ENCODE assay signal across 11 mouse cellular contexts in genomic region chr5:121534521-121534920, GRCm38 (mm10). TPM values are rescaled to one million over a fixed set of nuclear protein-coding genes. Genes with fewer than 3 reads are reported as not detected.
DNase-seq lines count a peak whose midpoint lies in the region; ATAC-seq and TF ChIP-seq lines count a peak whose summit lies in the region.
"Had no signal": no experiment of that assay in that cellular context is flagged by ENCODE, and none has a peak within 500 bp of the region (broad histone marks: within the 10 kb centered on the region; RNA-seq: fewer than 3 reads in every experiment).

No protein-coding gene starts in this region.

- no peak for ATAC-seq in intestine, postnatal 0 days
- ATAC-seq in intestine, embryonic 15.5 days = no peak
- peak; percentile 47 for ATAC-seq in megakaryocyte progenitor cell, adult 5-6 weeks (replicated peaks; ENCODE audit: poor library complexity)
- ATAC-seq in midbrain, embryonic 13.5 days = no peak
- ATAC-seq: forebrain, embryonic 13.5 days had no signal

- TF ChIP-seq CTCF in intestine, postnatal 0 days (IDR thresholded peaks at IDR 0.05; ENCODE audit: low read depth) = peak; percentile 52; the same call in 1 of the 2 replicates
- TF ChIP-seq CTCF in brain, embryonic 14.5 days (IDR thresholded peaks at IDR 0.05; ENCODE audit: borderline replicate concordance, extremely low read depth, insufficient read depth, insufficient read length) = peak; percentile 43; the same call in 1 of the 2 replicates

- no peaks in the 10 kb centered on the region for H3K4me1 ChIP-seq in intestine, postnatal 0 days (replicated peaks; ENCODE audit: control insufficient read depth, insufficient read depth, low read length)
- H3K4me1 ChIP-seq in intestine, embryonic 15.5 days (replicated peaks) = no peaks in the 10 kb centered on the region
- H3K4me1 ChIP-seq in midbrain, embryonic 13.5 days (replicated peaks) = no peaks in the 10 kb centered on the region
- H3K4me1 ChIP-seq: forebrain, embryonic 13.5 days; kidney, embryonic 15.5 days had no signal

- H3K9ac ChIP-seq in intestine, postnatal 0 days (ENCODE audit: low read depth, low read length) = no peak overlapping the region
- H3K9ac ChIP-seq in intestine, embryonic 15.5 days = no peak overlapping the region
- no peak overlapping the region for H3K9ac ChIP-seq in midbrain, embryonic 13.5 days (replicated peaks)
- H3K9ac ChIP-seq: forebrain, embryonic 13.5 days; kidney, embryonic 15.5 days had no signal

- no peak overlapping the region for H3K27ac ChIP-seq in intestine, postnatal 0 days (ENCODE audit: low read depth, low read length)
- H3K27ac ChIP-seq in intestine, embryonic 15.5 days = no peak overlapping the region
- H3K27ac ChIP-seq in midbrain, embryonic 13.5 days = no peak overlapping the region
- H3K27ac ChIP-seq: forebrain, embryonic 13.5 days; kidney, embryonic 15.5 days had no signal

- peak; percentile 37 for DNase-seq in CD4-positive helper T cell, adult 2 months (ENCODE audit: low read depth, low spot score)
- no peak for DNase-seq in brain, embryonic 14.5 days (ENCODE audit: low read depth)
- no peak for DNase-seq in left cerebral cortex, adult 8-10 months (ENCODE audit: low spot score in 2 of 2)
- no peak for DNase-seq in adrenal gland, adult 2 months

- no peak overlapping the region for H3K4me2 ChIP-seq in intestine, postnatal 0 days (replicated peaks; ENCODE audit: low read depth)
- no peak overlapping the region for H3K4me2 ChIP-seq in intestine, embryonic 15.5 days (replicated peaks)
- no peak overlapping the region for H3K4me2 ChIP-seq in midbrain, embryonic 13.5 days (replicated peaks)
- H3K4me2 ChIP-seq: forebrain, embryonic 13.5 days; kidney, embryonic 15.5 days had no signal

- H3K9me3 ChIP-seq in intestine, postnatal 0 days (ENCODE audit: control insufficient read depth) = no peaks in the 10 kb centered on the region
- no peaks in the 10 kb centered on the region for H3K9me3 ChIP-seq in intestine, embryonic 15.5 days
- H3K9me3 ChIP-seq in midbrain, embryonic 13.5 days = no peaks in the 10 kb centered on the region
- H3K9me3 ChIP-seq: forebrain, embryonic 13.5 days; kidney, embryonic 15.5 days; megakaryocyte, embryonic 14.5 days had no signal

- H3K27me3 ChIP-seq in intestine, postnatal 0 days (replicated peaks; ENCODE audit: control insufficient read depth, insufficient read depth, low read length) = no peaks in the 10 kb centered on the region
- no peaks in the 10 kb centered on the region for H3K27me3 ChIP-seq in intestine, embryonic 15.5 days (replicated peaks)
- no peaks in the 10 kb centered on the region for H3K27me3 ChIP-seq in midbrain, embryonic 13.5 days
- H3K27me3 ChIP-seq: forebrain, embryonic 13.5 days; kidney, embryonic 15.5 days; megakaryocyte, embryonic 14.5 days had no signal

- no peak overlapping the region for H3K4me3 ChIP-seq in intestine, postnatal 0 days (ENCODE audit: low read depth, low read length)
- H3K4me3 ChIP-seq in intestine, embryonic 15.5 days (replicated peaks) = no peak overlapping the region
- no peak overlapping the region for H3K4me3 ChIP-seq in midbrain, embryonic 13.5 days (replicated peaks)
- H3K4me3 ChIP-seq: forebrain, embryonic 13.5 days; kidney, embryonic 15.5 days; megakaryocyte, embryonic 14.5 days had no signal

- H3K36me3 ChIP-seq in intestine, postnatal 0 days (ENCODE audit: control insufficient read depth, insufficient read depth) = peaks cover 78% of the 10 kb centered on the region
- peaks cover 40% of the 10 kb centered on the region for H3K36me3 ChIP-seq in intestine, embryonic 15.5 days
- H3K36me3 ChIP-seq in midbrain, embryonic 13.5 days = peaks cover 78% of the 10 kb centered on the region

- TF ChIP-seq POLR2A in brain, embryonic 14.5 days (IDR thresholded peaks at IDR 0.05; ENCODE audit: borderline replicate concordance, extremely low read depth, insufficient read depth, insufficient read length, poor library complexity, severe bottlenecking) = no peak

- WGBS in intestine, postnatal 0 days = 90% methylated on average over 5 of the region's 5 CpGs
- 98% methylated on average over 5 of the region's 5 CpGs for WGBS in intestine, embryonic 15.5 days
- 95% methylated on average over 5 of the region's 5 CpGs for WGBS in midbrain, embryonic 13.5 days

RNA-seq across cellular contexts. Expression of gene Adam1a, which starts 10.8 kb away (rescaled TPM):
- 0.39 and 0.51 TPM in 2 replicates for polyA plus RNA-seq in intestine, postnatal 0 days (2015; fragmentation: Nextera tagmentation; extraction: Ambion mirVana)
- 0.77 and 1.2 TPM in 2 replicates for polyA plus RNA-seq in intestine, embryonic 15.5 days (2015; fragmentation: Nextera tagmentation; extraction: Ambion mirVana)
- polyA plus RNA-seq in brain, embryonic 14.5 days (2012; rRNA removed) = 34.1 and 38.2 TPM in 2 replicates
- 1.5 and 2.0 TPM in 2 replicates for total RNA-seq in megakaryocyte progenitor cell, adult 5-6 weeks (2015)
- 1.2 and 2.3 TPM in 2 replicates for total RNA-seq in megakaryocyte progenitor cell, adult 5-6 weeks (2017)
- 10 to 100 TPM in 3 of 4 experiments, 1 to 10 TPM in 1; 8.7 to 12.4 (median 11.5) TPM for total RNA-seq in left cerebral cortex, adult 8-10 months (2022)
- polyA plus RNA-seq in midbrain, embryonic 13.5 days (2015; fragmentation: Nextera tagmentation; extraction: Ambion mirVana) = 4.9 TPM in 2 replicates
- total RNA-seq in adrenal gland, adult 2 months (2021) = 1 to 10 TPM; 3.5 to 4.2 TPM
- polyA plus RNA-seq in adrenal gland, adult 2 months (2012; rRNA removed) = 4.6 TPM in 2 replicates

RNA-seq across cellular contexts. Expression of gene Gm42878, which starts 10.8 kb away (rescaled TPM):
- polyA plus RNA-seq in intestine, postnatal 0 days (2015; fragmentation: Nextera tagmentation; extraction: Ambion mirVana) = not detected in 2 replicates
- polyA plus RNA-seq in intestine, embryonic 15.5 days (2015; fragmentation: Nextera tagmentation; extraction: Ambion mirVana) = not detected in 2 replicates
- 0.14 and 0.39 TPM in 2 replicates for polyA plus RNA-seq in brain, embryonic 14.5 days (2012; rRNA removed)
- total RNA-seq in megakaryocyte progenitor cell, adult 5-6 weeks (2015) = not detected in 2 replicates
- 0.08 TPM in 1 of 2 replicates, not detected in the other for total RNA-seq in megakaryocyte progenitor cell, adult 5-6 weeks (2017)
- total RNA-seq in left cerebral cortex, adult 8-10 months (2022) = not detected
- not detected in 2 replicates for polyA plus RNA-seq in midbrain, embryonic 13.5 days (2015; fragmentation: Nextera tagmentation; extraction: Ambion mirVana)
- not detected for total RNA-seq in adrenal gland, adult 2 months (2021)
- not detected in 2 replicates for polyA plus RNA-seq in adrenal gland, adult 2 months (2012; rRNA removed)
- polyA plus RNA-seq: forebrain, embryonic 13.5 days; kidney, embryonic 15.5 days had no signal

RNA-seq across cellular contexts. Expression of gene Mapkapk5, which starts 11.2 kb away (rescaled TPM):
- polyA plus RNA-seq in intestine, postnatal 0 days (2015; fragmentation: Nextera tagmentation; extraction: Ambion mirVana) = 36.7 and 36.9 TPM in 2 replicates
- 45.5 and 50.7 TPM in 2 replicates for polyA plus RNA-seq in intestine, embryonic 15.5 days (2015; fragmentation: Nextera tagmentation; extraction: Ambion mirVana)
- 99.8 and 103 TPM in 2 replicates for polyA plus RNA-seq in brain, embryonic 14.5 days (2012; rRNA removed)
- total RNA-seq in megakaryocyte progenitor cell, adult 5-6 weeks (2015) = 102 TPM in 2 replicates
- 115 and 127 TPM in 2 replicates for total RNA-seq in megakaryocyte progenitor cell, adult 5-6 weeks (2017)
- 10 to 100 TPM; 66.6 to 79.0 (median 74.5) TPM for total RNA-seq in left cerebral cortex, adult 8-10 months (2022)
- 55.5 and 60.5 TPM in 2 replicates for polyA plus RNA-seq in midbrain, embryonic 13.5 days (2015; fragmentation: Nextera tagmentation; extraction: Ambion mirVana)
- total RNA-seq in adrenal gland, adult 2 months (2021) = 10 to 100 TPM; 63.5 to 96.5 TPM
- 18.9 and 20.1 TPM in 2 replicates for polyA plus RNA-seq in adrenal gland, adult 2 months (2012; rRNA removed)

RNA-seq across cellular contexts. Expression of gene Adam1b, which starts 31.3 kb away (rescaled TPM):
- 0.04 TPM in 1 of 2 replicates, not detected in the other for polyA plus RNA-seq in intestine, postnatal 0 days (2015; fragmentation: Nextera tagmentation; extraction: Ambion mirVana)
- 0.08 TPM in 1 of 2 replicates, not detected in the other for polyA plus RNA-seq in intestine, embryonic 15.5 days (2015; fragmentation: Nextera tagmentation; extraction: Ambion mirVana)
- not detected in 2 replicates for polyA plus RNA-seq in brain, embryonic 14.5 days (2012; rRNA removed)
- 0.05 TPM in 1 of 2 replicates, not detected in the other for total RNA-seq in megakaryocyte progenitor cell, adult 5-6 weeks (2015)
- total RNA-seq in megakaryocyte progenitor cell, adult 5-6 weeks (2017) = 0.25 TPM in 1 of 2 replicates, not detected in the other
- not detected for total RNA-seq in left cerebral cortex, adult 8-10 months (2022)
- polyA plus RNA-seq in midbrain, embryonic 13.5 days (2015; fragmentation: Nextera tagmentation; extraction: Ambion mirVana) = not detected in 2 replicates
- not detected for total RNA-seq in adrenal gland, adult 2 months (2021)
- not detected in 2 replicates for polyA plus RNA-seq in adrenal gland, adult 2 months (2012; rRNA removed)
- polyA plus RNA-seq: forebrain, embryonic 13.5 days had no signal

RNA-seq across cellular contexts. Expression of gene Aldh2, which starts 59.1 kb away (rescaled TPM):
- 179 and 181 TPM in 2 replicates for polyA plus RNA-seq in intestine, postnatal 0 days (2015; fragmentation: Nextera tagmentation; extraction: Ambion mirVana)
- polyA plus RNA-seq in intestine, embryonic 15.5 days (2015; fragmentation: Nextera tagmentation; extraction: Ambion mirVana) = 189 and 193 TPM in 2 replicates
- 141 and 169 TPM in 2 replicates for polyA plus RNA-seq in brain, embryonic 14.5 days (2012; rRNA removed)
- 96.3 and 108 TPM in 2 replicates for total RNA-seq in megakaryocyte progenitor cell, adult 5-6 weeks (2015)
- total RNA-seq in megakaryocyte progenitor cell, adult 5-6 weeks (2017) = 388 and 445 TPM in 2 replicates
- 100 to 1,000 TPM; 131 to 154 (median 140) TPM for total RNA-seq in left cerebral cortex, adult 8-10 months (2022)
- 91.9 and 92.3 TPM in 2 replicates for polyA plus RNA-seq in midbrain, embryonic 13.5 days (2015; fragmentation: Nextera tagmentation; extraction: Ambion mirVana)
- total RNA-seq in adrenal gland, adult 2 months (2021) = 1,000 to 10,000 TPM; 1,066 to 2,347 TPM
- 3,430 and 6,143 TPM in 2 replicates for polyA plus RNA-seq in adrenal gland, adult 2 months (2012; rRNA removed)
